Mouse (Mus musculus) left cerebral cortex, postnatal 4 days (tissue): ENCODE results near the gene Ilk. TPM values are rescaled to one million over a fixed set of nuclear protein-coding genes. Genes with fewer than 3 reads are reported as not detected.
A peak's percentile ranks its signal among the peaks of the same experiment; 100 is the strongest.

Experiments
- DNase-seq: peaks from one replicate; pipeline ENCODE4 v3.0.0-alpha.2; 2022
- intact Hi-C: fragments of 180-260 bp; cut with DNase I; formaldehyde crosslinking; loops from one replicate; pipeline ENCODE4 v1.15.1; 2025
- total RNA-seq, 2 experiments: library from RNA; stranded (reverse); gene quantifications; 2 replicates each; pipeline ENCODE4 v1.2.3; 2021

Ilk gene
- total RNA-seq, 2 experiments from 2014 or later: 113 to 114 TPM

GRCm38 (mm10) chr7:105777797-105778552, 41.6 kb downstream of the Ilk start:
- intact Hi-C loops: no loop called here

GRCm38 (mm10) chr7:105778553-105779265, 42.3 kb downstream of the Ilk start:
- DNase-seq: peak; percentile 63
- intact Hi-C loops: no loop called here

More at GRCm38 (mm10) chr7:105777797-105778552, 41.6 kb downstream of the Ilk start:
- no peak for DNase-seq

- no peak for DNase-seq
- intact Hi-C loops: no loop called here
Measured at GRCm38 (mm10) chr7:105783861-105784260, 47.5 kb downstream of the Ilk start.

GRCm38 (mm10) chr7:105784556-105784955, 48.2 kb downstream of the Ilk start:
- no peak for DNase-seq
- intact Hi-C loops: no loop called here

DNA sequence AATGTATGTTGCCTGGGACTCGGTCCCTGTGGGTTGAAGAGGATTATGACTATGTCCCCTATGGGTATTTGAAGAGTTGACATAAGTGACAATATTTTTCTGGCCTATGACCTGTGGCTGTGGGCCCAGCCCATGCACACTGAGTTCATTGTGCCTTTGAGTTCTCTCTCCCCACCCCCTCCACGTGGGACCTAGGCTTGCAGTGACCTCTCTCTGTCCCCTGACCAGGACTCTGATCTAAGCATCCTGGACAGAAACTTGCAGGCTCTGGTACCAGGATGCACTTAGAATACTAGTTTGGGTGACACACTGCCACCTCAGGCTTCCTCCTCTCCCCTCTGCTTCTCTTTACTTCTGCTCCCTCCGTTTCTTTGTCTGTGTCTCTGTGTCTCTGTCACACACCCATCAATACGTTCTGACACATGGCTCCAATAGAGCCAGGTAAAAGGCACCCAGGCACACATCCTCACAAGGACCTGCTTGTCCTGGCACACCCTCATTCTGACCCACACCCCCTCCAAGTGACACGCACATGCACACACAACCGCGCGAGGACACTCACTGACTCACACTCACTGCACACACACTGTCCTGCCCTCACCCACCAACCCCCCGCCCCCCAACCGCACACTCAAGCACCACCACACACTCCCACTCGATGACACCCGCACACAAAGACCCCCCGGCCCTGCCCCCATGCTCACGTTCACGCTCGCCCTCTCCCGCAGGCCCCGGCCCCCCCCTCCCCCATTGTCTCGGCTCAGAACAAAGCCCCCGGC, 50.3 kb downstream of the Ilk start:
- intact Hi-C loops: no loop called here
- no peak for DNase-seq

DNA sequence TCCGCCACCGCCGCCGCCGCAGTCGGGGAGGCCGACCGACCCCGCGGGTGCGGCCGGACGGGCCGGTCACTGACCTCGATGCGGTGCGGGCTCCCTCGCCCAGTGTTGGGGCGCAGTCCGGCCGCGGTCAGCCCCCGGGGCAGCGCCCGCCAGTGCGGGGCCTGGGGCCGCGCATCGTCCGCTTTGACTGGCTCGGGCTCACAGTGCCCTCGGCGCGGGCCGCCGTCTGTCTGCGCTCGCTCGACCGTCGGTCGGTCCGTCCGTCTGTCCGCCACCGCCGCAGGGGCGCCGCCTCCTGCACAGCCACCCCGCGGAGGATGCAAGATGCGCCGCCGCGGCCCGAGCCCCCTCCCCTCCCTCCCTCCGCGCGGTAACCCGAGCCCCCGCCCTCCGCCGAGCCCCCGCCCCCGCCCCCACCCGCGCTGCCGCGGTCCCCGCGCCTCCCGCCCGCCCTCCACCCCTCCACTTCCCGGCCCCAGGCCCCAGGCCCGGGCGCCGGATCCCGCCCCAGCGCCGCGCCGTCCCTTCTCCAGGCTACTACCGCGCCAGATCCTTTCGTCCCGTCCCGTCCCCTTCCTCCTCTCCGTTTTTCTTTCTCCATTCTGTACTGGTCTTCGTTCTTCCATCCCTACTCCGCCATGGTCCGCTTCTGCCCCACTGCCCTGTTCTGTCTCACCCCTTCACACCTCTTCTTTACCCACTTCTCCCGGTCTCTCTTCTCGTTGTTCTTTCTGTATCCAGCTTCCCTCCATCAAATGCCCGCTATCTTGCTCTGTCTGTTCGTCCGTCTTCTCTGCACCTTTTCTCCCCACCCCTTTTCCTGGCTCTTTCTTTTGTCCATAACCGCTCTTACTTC, 51.1 kb downstream of the Ilk start, which contains the start of gene Dchs1:
TSS of gene Dchs1 (minus strand) at position 370 of the 856 bp plus-strand sequence.
- peak; percentile 68 for DNase-seq
- intact Hi-C loops: no loop called here

- no peak for DNase-seq
- intact Hi-C loops: no loop called here
Measured at GRCm38 (mm10) chr7:105791147-105791546, 54.8 kb downstream of the Ilk start.

Other genes starting within 250 kb of the Ilk start
- gene Smpd1, start 182.2 kb upstream of the Ilk start, total RNA-seq: 10 to 100 TPM; 59.3 to 65.7 TPM
- gene Apbb1, start 154.9 kb upstream of the Ilk start, total RNA-seq: 100 to 1,000 TPM; 327 to 331 TPM
- gene Hpx, start 136.5 kb upstream of the Ilk start, total RNA-seq: under 1 TPM in 1 of 2 experiments, not detected in 1; 0.26 TPM
- 100 to 1,000 TPM; 167 to 168 TPM for gene Trim3, start 103.0 kb upstream of the Ilk start, total RNA-seq
- gene Timm10b, start 96.5 kb upstream of the Ilk start, total RNA-seq: 10 to 100 TPM; 63.7 to 70.1 TPM
- gene Arfip2, start 96.2 kb upstream of the Ilk start, total RNA-seq: 10 to 100 TPM; 77.0 to 77.8 TPM
- 1 to 10 TPM; 8.9 to 9.1 TPM for gene Gm45799, start 96.0 kb upstream of the Ilk start, total RNA-seq
- gene Dnhd1, start 85.8 kb upstream of the Ilk start, total RNA-seq: 1 to 10 TPM; 4.1 to 4.8 TPM
- gene Rrp8, start 793 bp downstream of the Ilk start, total RNA-seq: 10 to 100 TPM; 11.3 to 13.9 TPM
- gene Taf10, start 7.8 kb downstream of the Ilk start, total RNA-seq: 100 to 1,000 TPM; 109 to 110 TPM
- 10 to 100 TPM; 16.0 to 24.7 TPM for gene Tpp1, start 15.6 kb downstream of the Ilk start, total RNA-seq
- gene Dchs1, start 51.1 kb downstream of the Ilk start, total RNA-seq: 10 to 100 TPM; 84.6 to 90.6 TPM
- 10 to 100 TPM; 76.5 to 87.4 TPM for gene Mrpl17, start 74.5 kb downstream of the Ilk start, total RNA-seq
- gene Gm4070, start 217.4 kb downstream of the Ilk start, total RNA-seq: under 1 TPM in 1 of 2 experiments, not detected in 1; 0.10 TPM